Mouse (Mus musculus): ENCODE results near the gene Tlx1.

DNA sequence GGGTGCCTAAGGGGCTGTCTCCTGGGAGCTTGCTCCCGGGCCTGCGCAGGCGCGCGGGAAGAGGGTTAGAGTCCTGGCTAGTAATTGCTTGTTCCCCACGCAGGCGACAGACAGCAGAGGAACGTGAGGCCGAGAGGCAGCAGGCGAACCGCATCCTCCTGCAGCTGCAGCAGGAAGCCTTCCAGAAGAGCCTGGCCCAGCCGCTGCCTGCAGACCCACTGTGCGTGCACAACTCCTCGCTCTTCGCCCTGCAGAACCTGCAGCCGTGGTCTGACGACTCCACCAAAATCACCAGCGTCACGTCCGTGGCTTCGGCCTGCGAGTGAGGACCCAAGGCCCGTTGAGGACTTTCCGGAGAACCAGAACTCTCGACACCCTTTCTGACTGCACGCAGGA is 5.3 kb downstream of the Tlx1 start:
- TF ChIP-seq CTCF (conservative IDR thresholded peaks at IDR 0.05; ENCODE audit: low read length) (no peak), POU5F1 (IDR thresholded peaks at IDR 0.05; ENCODE audit: borderline replicate concordance, low read length) (no peak)
